Mouse (Mus musculus) stomach, embryonic 15.5 days (tissue): ENCODE measurements around the gene Fbln2. TPM values are rescaled to one million over a fixed set of nuclear protein-coding genes. Genes with fewer than 3 reads are reported as not detected.

Experiments
- ATAC-seq: fragments of 200-750 bp; cut with Nextera tagmentation; 2 replicates; pipeline ENCODE4 v1.8.0; 2017; ENCODE audit warnings: low read depth, moderate number of reproducible peaks, moderate TSS enrichment; ENCODE audit not compliant: insufficient read depth, low FRiP score
- H3K27ac ChIP-seq: fragments of 300-500 bp; sonication (generic); 2 replicates; pipeline ENCODE4 v1.5.1; 2015; ENCODE audit warnings: mild to moderate bottlenecking, inconsistent platforms
- H3K27me3 ChIP-seq: fragments of 300-500 bp; sonication (generic); replicated peaks from 2 replicates; pipeline ENCODE4 v1.6.1; 2015; ENCODE audit warnings: inconsistent platforms
- H3K36me3 ChIP-seq: fragments of 300-500 bp; sonication (generic); 2 replicates; pipeline ENCODE4 v1.6.1; 2015; ENCODE audit warnings: inconsistent platforms
- H3K4me1 ChIP-seq: fragments of 300-500 bp; sonication (generic); 2 replicates; pipeline ENCODE4 v1.6.1; 2015; ENCODE audit warnings: inconsistent platforms
- H3K4me2 ChIP-seq: fragments of 300-500 bp; sonication (generic); 2 replicates; pipeline ENCODE4 v1.6.1; 2015; ENCODE audit warnings: mild to moderate bottlenecking, inconsistent platforms
- H3K4me3 ChIP-seq: fragments of 300-500 bp; sonication (generic); replicated peaks from 2 replicates; pipeline ENCODE4 v1.5.1; 2015; ENCODE audit warnings: inconsistent platforms
- H3K9ac ChIP-seq: fragments of 300-500 bp; sonication (generic); 2 replicates; pipeline ENCODE4 v1.6.1; 2015; ENCODE audit warnings: inconsistent platforms
- H3K9me3 ChIP-seq: fragments of 300-500 bp; sonication (generic); 2 replicates; pipeline ENCODE4 v1.6.1; 2016; ENCODE audit warnings: inconsistent platforms
- WGBS: fragments of 180-500 bp; shearing (Covaris S2); methylation state at CpG from one replicate; pipeline ENCODE4 v1.1.7; 2015; 5-methylcytosine and 5-hydroxymethylcytosine counted together
- polyA plus RNA-seq: library from polyadenylated mRNA; unstranded; fragments of >200 nt; fragmentation: Nextera tagmentation; extraction: Ambion mirVana; gene quantifications from 2 replicates; pipeline ENCODE4 v1.2.1, GENCODE M21; 2015

Fbln2 gene
- polyA plus RNA-seq, 1 experiment from 2014 or later = 58.1 TPM

DNA sequence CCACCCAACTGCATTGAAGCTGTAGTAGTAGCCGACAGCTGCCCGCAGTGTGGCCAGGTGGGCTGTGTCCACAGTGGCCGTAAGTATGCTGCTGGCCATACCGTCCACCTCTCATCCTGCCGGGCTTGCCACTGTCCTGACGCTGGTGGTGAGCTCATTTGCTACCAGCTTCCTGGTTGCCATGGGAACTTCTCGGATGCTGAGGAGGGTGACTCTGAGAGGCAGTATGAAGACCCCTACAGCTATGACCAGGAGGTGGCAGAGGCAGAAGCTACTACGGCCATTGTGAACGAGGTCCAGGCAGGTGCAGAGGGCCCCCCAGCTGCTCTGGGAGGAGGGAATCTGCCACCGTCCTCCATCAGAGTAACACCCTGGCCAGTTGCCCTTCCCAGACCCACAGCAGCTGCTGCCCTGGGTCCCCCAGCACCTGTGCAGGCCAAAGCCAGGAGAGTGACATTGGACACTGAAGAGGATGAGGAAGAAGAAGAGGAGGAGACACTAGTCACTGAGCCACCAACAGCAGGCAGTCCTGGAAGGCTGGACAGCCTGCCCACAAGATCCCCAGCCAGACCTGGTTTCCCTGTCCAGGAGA is 21.3 kb downstream of the Fbln2 start:
- Histone ChIP-seq H3K27ac (no peak overlapping the region), H3K27me3 (no peaks in the 10 kb centered on the region), H3K4me3 (no peak overlapping the region), H3K9me3 (no peaks in the 10 kb centered on the region), H3K4me2 (no peak overlapping the region), H3K4me1 (peaks cover 6% of the 10 kb centered on the region; the same call in 1 of the 2 replicates), H3K36me3 (no peaks in the 10 kb centered on the region), H3K9ac (no peak overlapping the region)
- WGBS = 66% methylated on average over 10 of the region's 10 CpGs
- ATAC-seq = no peak

DNA sequence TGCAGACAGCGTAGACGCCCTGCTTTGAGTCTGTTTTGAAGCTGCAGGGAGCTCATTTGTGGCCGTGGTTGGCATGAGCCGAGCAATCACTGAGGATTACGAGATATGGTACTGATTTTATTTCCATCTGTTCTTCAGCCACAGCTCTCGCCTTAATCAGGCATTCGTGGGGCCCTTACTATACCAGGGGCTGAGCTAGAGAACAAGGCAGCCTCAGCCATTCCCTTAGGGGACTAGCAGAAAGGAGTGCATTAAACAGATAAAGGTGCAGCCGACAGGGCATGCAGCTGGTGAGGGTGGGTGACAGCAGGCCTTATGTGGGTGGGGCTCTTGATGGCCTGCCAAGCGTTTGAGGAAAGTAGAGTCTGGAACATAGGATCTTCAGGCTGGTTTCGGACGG is 23.8 kb downstream of the Fbln2 start:
- Histone ChIP-seq H3K36me3 (no peaks in the 10 kb centered on the region), H3K4me1 (peaks cover 6% of the 10 kb centered on the region; the same call in 1 of the 2 replicates), H3K4me2 (no peak overlapping the region), H3K9me3 (no peaks in the 10 kb centered on the region), H3K27me3 (0 out of 2 replicates have a peak, but pooled peaks cover 2% of the 10 kb centered on the region), H3K27ac (no peak overlapping the region), H3K9ac (no peak overlapping the region), H3K4me3 (no peak overlapping the region)
- ATAC-seq = no peak
- 56% methylated on average over 11 of the region's 11 CpGs for WGBS

GRCm38 (mm10) chr6:91236429-91236828 is 24.2 kb downstream of the Fbln2 start:
- no peak overlapping the region for H3K4me3 ChIP-seq
- 40% methylated on average over 6 of the region's 6 CpGs for WGBS
- H3K9me3 ChIP-seq = no peaks in the 10 kb centered on the region
- no peak overlapping the region for H3K9ac ChIP-seq
- 0 out of 2 replicates have a peak, but pooled peaks cover 2% of the 10 kb centered on the region for H3K27me3 ChIP-seq
- H3K4me2 ChIP-seq = no peak overlapping the region
- peaks cover 6% of the 10 kb centered on the region; the same call in 1 of the 2 replicates for H3K4me1 ChIP-seq
- ATAC-seq = no peak
- H3K27ac ChIP-seq = no peak overlapping the region
- no peaks in the 10 kb centered on the region for H3K36me3 ChIP-seq

GRCm38 (mm10) chr6:91237273-91237672 is 25.0 kb downstream of the Fbln2 start:
- 74% methylated on average over 2 of the region's 2 CpGs for WGBS

GRCm38 (mm10) chr6:91240537-91240936 is 28.3 kb downstream of the Fbln2 start:
- 39% methylated on average over 2 of the region's 2 CpGs for WGBS
- Histone ChIP-seq H3K36me3 (no peaks in the 10 kb centered on the region), H3K27ac (no peak overlapping the region), H3K9ac (no peak overlapping the region), H3K4me1 (peaks cover 6% of the 10 kb centered on the region; the same call in 1 of the 2 replicates), H3K4me3 (no peak overlapping the region), H3K4me2 (no peak overlapping the region), H3K27me3 (0 out of 2 replicates have a peak, but pooled peaks cover 2% of the 10 kb centered on the region), H3K9me3 (no peaks in the 10 kb centered on the region)
- no peak for ATAC-seq

More at GRCm38 (mm10) chr6:91237273-91237672, 25.0 kb downstream of the Fbln2 start:
- H3K9me3 ChIP-seq = no peaks in the 10 kb centered on the region
- no peak overlapping the region for H3K4me2 ChIP-seq
- no peak overlapping the region for H3K4me3 ChIP-seq
- no peak for ATAC-seq
- no peaks in the 10 kb centered on the region for H3K36me3 ChIP-seq
- H3K27me3 ChIP-seq = 0 out of 2 replicates have a peak, but pooled peaks cover 2% of the 10 kb centered on the region
- no peak overlapping the region for H3K27ac ChIP-seq
- peaks cover 6% of the 10 kb centered on the region; the same call in 1 of the 2 replicates for H3K4me1 ChIP-seq
- H3K9ac ChIP-seq = no peak overlapping the region

GRCm38 (mm10) chr6:91240964-91241363 is 28.7 kb downstream of the Fbln2 start:
- Histone ChIP-seq H3K27ac (no peak overlapping the region), H3K9me3 (no peaks in the 10 kb centered on the region), H3K36me3 (no peaks in the 10 kb centered on the region), H3K4me2 (no peak overlapping the region), H3K27me3 (0 out of 2 replicates have a peak, but pooled peaks cover 2% of the 10 kb centered on the region), H3K4me1 (peaks cover 5% of the 10 kb centered on the region; the same call in 1 of the 2 replicates), H3K9ac (no peak overlapping the region), H3K4me3 (no peak overlapping the region)
- ATAC-seq = no peak

DNA sequence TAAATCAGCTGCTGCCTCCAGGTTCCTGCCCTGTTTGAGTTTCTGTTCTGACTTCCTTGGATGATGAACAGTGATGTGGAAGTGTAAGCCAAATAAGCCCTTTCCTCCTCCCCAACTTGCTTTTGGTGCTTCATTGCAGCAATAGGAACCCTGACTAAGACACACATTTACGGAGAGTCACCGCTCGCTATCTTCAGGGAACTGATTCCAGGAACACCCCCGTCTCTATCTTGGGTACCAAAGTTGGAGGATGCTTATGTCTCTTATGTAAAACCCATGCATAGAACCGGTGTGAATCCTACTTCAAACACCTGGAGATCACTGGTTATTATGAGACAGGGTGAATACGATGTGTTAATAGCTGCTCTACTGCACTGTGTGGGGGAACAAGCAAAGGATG is 31.1 kb downstream of the Fbln2 start:
- peaks cover 2% of the 10 kb centered on the region for H3K4me1 ChIP-seq
- no peaks in the 10 kb centered on the region for H3K36me3 ChIP-seq
- 0 out of 2 replicates have a peak, but pooled peaks cover 2% of the 10 kb centered on the region for H3K27me3 ChIP-seq
- H3K27ac ChIP-seq = no peak overlapping the region
- H3K9ac ChIP-seq = no peak overlapping the region
- no peak for ATAC-seq
- H3K4me3 ChIP-seq = no peak overlapping the region
- WGBS = 82% methylated on average over 6 of the region's 6 CpGs
- no peaks in the 10 kb centered on the region for H3K9me3 ChIP-seq
- no peak overlapping the region for H3K4me2 ChIP-seq

DNA sequence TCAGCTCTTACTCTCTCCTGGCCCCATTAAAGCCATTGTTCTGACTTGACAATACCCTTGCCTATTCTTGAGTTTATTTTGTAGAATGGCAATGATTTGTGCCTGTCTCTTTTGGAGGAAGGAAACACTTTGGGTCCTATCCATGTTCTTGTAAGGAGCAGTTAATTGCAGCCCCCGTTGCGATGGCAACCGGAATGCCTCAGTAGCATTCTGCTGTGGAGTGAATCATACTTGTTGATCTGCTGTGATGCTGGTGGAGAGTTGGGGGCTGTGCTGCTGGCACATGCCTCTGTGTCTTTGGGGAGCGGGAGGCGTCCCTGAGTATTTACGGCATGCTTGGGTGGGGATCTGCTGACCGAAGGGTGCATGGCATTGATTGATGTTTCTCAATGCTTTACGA is 32.1 kb downstream of the Fbln2 start:
- no peak overlapping the region for H3K4me3 ChIP-seq
- ATAC-seq = no peak
- H3K4me2 ChIP-seq = no peak overlapping the region
- peaks cover 6% of the 10 kb centered on the region for H3K4me1 ChIP-seq
- no peaks in the 10 kb centered on the region for H3K9me3 ChIP-seq
- 0 out of 2 replicates have a peak, but pooled peaks cover 2% of the 10 kb centered on the region for H3K27me3 ChIP-seq
- H3K36me3 ChIP-seq = no peaks in the 10 kb centered on the region
- WGBS = 60% methylated on average over 8 of the region's 8 CpGs
- no peak overlapping the region for H3K27ac ChIP-seq
- no peak overlapping the region for H3K9ac ChIP-seq

GRCm38 (mm10) chr6:91245331-91245730 is 33.1 kb downstream of the Fbln2 start:
- ATAC-seq = no peak
- Histone ChIP-seq H3K27me3 (no peaks in the 10 kb centered on the region), H3K4me2 (no peak overlapping the region), H3K36me3 (no peaks in the 10 kb centered on the region), H3K27ac (no peak overlapping the region), H3K4me3 (no peak overlapping the region), H3K4me1 (peaks cover 6% of the 10 kb centered on the region), H3K9ac (no peak overlapping the region), H3K9me3 (peaks cover 3% of the 10 kb centered on the region; the same call in 1 of the 2 replicates)
- 34% methylated on average over 6 of the region's 6 CpGs for WGBS

- 89% methylated on average over 1 of the region's 1 CpGs for WGBS
- H3K4me2 ChIP-seq = no peak overlapping the region
- ATAC-seq = no peak
These were observed 35.1 kb downstream of the Fbln2 start for GRCm38 (mm10) chr6:91247343-91247742.

DNA sequence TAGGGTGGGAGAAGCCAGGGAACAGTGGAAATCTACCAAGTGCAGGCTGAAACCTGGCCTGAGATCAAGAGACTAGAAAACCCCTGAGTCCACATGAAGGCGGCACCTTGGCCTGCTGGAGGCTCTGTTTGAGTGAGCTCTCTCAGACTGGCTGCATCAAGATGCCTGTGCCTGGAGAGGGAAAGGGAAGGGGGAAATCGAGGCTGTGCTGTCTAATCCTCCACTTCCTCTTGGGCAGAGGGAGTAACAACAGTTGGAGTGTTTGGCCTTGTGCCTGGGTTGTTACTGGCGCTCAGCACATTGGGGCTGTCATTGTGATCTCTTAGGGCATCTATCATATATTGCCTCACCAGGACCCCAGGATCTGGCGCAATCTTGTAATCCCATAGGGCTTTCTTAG is 36.4 kb downstream of the Fbln2 start:
- WGBS = 59% methylated on average over 4 of the region's 4 CpGs
- no peak overlapping the region for H3K9ac ChIP-seq
- ATAC-seq = no peak
- no peak overlapping the region for H3K4me3 ChIP-seq
- no peaks in the 10 kb centered on the region for H3K27me3 ChIP-seq
- no peaks in the 10 kb centered on the region for H3K36me3 ChIP-seq
- no peak overlapping the region for H3K27ac ChIP-seq
- H3K4me1 ChIP-seq = peaks cover 6% of the 10 kb centered on the region
- H3K4me2 ChIP-seq = no peak overlapping the region
- H3K9me3 ChIP-seq = peaks cover 3% of the 10 kb centered on the region; the same call in 1 of the 2 replicates

More at GRCm38 (mm10) chr6:91247343-91247742, 35.1 kb downstream of the Fbln2 start:
- no peak overlapping the region for H3K4me3 ChIP-seq
- H3K9me3 ChIP-seq = peaks cover 3% of the 10 kb centered on the region; the same call in 1 of the 2 replicates
- H3K9ac ChIP-seq = no peak overlapping the region
- peaks cover 6% of the 10 kb centered on the region for H3K4me1 ChIP-seq
- no peaks in the 10 kb centered on the region for H3K36me3 ChIP-seq
- H3K27ac ChIP-seq = no peak overlapping the region
- no peaks in the 10 kb centered on the region for H3K27me3 ChIP-seq

- H3K9ac ChIP-seq = no peak overlapping the region
- no peak overlapping the region for H3K4me2 ChIP-seq
- H3K4me3 ChIP-seq = no peak overlapping the region
- WGBS = 83% methylated on average over 1 of the region's 1 CpGs
- H3K36me3 ChIP-seq = no peaks in the 10 kb centered on the region
- H3K27ac ChIP-seq = no peak overlapping the region
- H3K27me3 ChIP-seq = no peaks in the 10 kb centered on the region
- H3K4me1 ChIP-seq = peaks cover 6% of the 10 kb centered on the region
- no peak for ATAC-seq
- H3K9me3 ChIP-seq = peaks cover 3% of the 10 kb centered on the region; the same call in 1 of the 2 replicates
These were observed 37.5 kb downstream of the Fbln2 start for GRCm38 (mm10) chr6:91249797-91250196.
